Mouse (Mus musculus) CH12.LX (cell line): ENCODE results near the gene Usp12. TPM values are rescaled to one million over a fixed set of nuclear protein-coding genes. Genes with fewer than 3 reads are reported as not detected.

Experiments used
- DNase-seq: peaks from one replicate; pipeline ENCODE4 v3.0.0-alpha.2; 2013; ENCODE audit errors: extremely low read depth
- H3K27ac ChIP-seq: 2 replicates; pipeline ENCODE4 v1.5.1; 2012; ENCODE audit warnings: low read depth, mild to moderate bottlenecking, control low read depth, moderate library complexity; ENCODE audit not compliant: insufficient read depth
- H3K27me3 ChIP-seq: replicated peaks from 2 replicates; pipeline ENCODE3; 2012; ENCODE audit warnings: inconsistent platforms
- H3K36me3 ChIP-seq, 2 experiments: replicated peaks in 1 of 2; 2 replicates each; pipeline versions ENCODE3 to v1.6.1; 2012; ENCODE audit warnings: inconsistent platforms in 1 of 2, low read length in 1 of 2, mild to moderate bottlenecking in 1 of 2, mixed read lengths in 1 of 2, moderate library complexity in 1 of 2; ENCODE audit not compliant: control insufficient read depth in 1 of 2, insufficient read depth in 1 of 2
- H3K4me1 ChIP-seq, 2 experiments: 2 replicates each; pipeline ENCODE4 v1.6.1; 2012; ENCODE audit warnings: inconsistent platforms in 1 of 2, moderate library complexity in 1 of 2; ENCODE audit not compliant: insufficient read depth in 2 of 2, control insufficient read depth in 1 of 2
- H3K4me2 ChIP-seq: 2 replicates; pipeline ENCODE4 v1.6.1; 2012; ENCODE audit warnings: low read depth, mild to moderate bottlenecking, control low read depth; ENCODE audit not compliant: poor library complexity, insufficient read depth, severe bottlenecking
- H3K4me3 ChIP-seq, 3 experiments: fragments of 150-350 bp in 1 of 3; sonication (generic) in 1 of 3; replicated peaks in 1 of 3; 2 replicates each; pipeline versions ENCODE3 to v1.5.1; 2011 to 2012; ENCODE audit warnings: low read depth in 2 of 3, low read length in 2 of 3, mild to moderate bottlenecking in 2 of 3, moderate library complexity in 2 of 3, control low read depth in 1 of 3, improper control_type of control experiment in 1 of 3, inconsistent platforms in 1 of 3, mixed read lengths in 1 of 3; ENCODE audit not compliant: poor library complexity in 1 of 3
- H3K79me2 ChIP-seq: replicated peaks from 2 replicates; pipeline ENCODE4 v1.6.1; 2012; ENCODE audit warnings: mild to moderate bottlenecking, moderate library complexity; ENCODE audit not compliant: control insufficient read depth, poor library complexity, insufficient read depth, severe bottlenecking; ENCODE audit errors: extremely low read depth
- H3K9ac ChIP-seq: 2 replicates; pipeline ENCODE4 v1.6.1; 2012; ENCODE audit warnings: low read depth, mild to moderate bottlenecking, control low read depth, moderate library complexity; ENCODE audit not compliant: insufficient read depth
- H3K9me3 ChIP-seq: replicated peaks from 2 replicates; pipeline ENCODE3; 2012; ENCODE audit warnings: low read length, inconsistent platforms, mixed read lengths
- CTCF ChIP-seq, 2 experiments: IDR thresholded peaks in 1 of 2; conservative IDR thresholded peaks in 1 of 2; 2 replicates each; pipeline ENCODE4 v1.5.1; 2011 to 2012; ENCODE audit warnings: low read depth in 2 of 2, low read length in 2 of 2, improper control_type of control experiment in 1 of 2, inconsistent platforms in 1 of 2, mild to moderate bottlenecking in 1 of 2, moderate library complexity in 1 of 2
- ELF1 ChIP-seq: IDR thresholded peaks from 2 replicates; pipeline ENCODE4 v1.6.1; 2014; ENCODE audit warnings: low read depth, mild to moderate bottlenecking, inconsistent platforms, low read length, improper control_type of control experiment
- ETS1 ChIP-seq: conservative IDR thresholded peaks from 2 replicates; pipeline ENCODE4 v1.6.1; 2012; ENCODE audit warnings: low read depth, mild to moderate bottlenecking, inconsistent platforms, low read length, improper control_type of control experiment, moderate library complexity
- GABPA ChIP-seq: IDR thresholded peaks from 2 replicates; pipeline ENCODE4 v1.6.1; 2012; ENCODE audit warnings: low read depth, low read length, improper control_type of control experiment, inconsistent platforms; ENCODE audit not compliant: insufficient replicate concordance
- KAT2A ChIP-seq: IDR thresholded peaks from 2 replicates; pipeline ENCODE4 v1.6.1; 2012; ENCODE audit warnings: low read length, improper control_type of control experiment, inconsistent platforms; ENCODE audit not compliant: insufficient replicate concordance
- MAZ ChIP-seq: IDR thresholded peaks from 2 replicates; pipeline ENCODE4 v1.6.1; 2012; ENCODE audit warnings: low read depth, mild to moderate bottlenecking, inconsistent platforms, low read length, improper control_type of control experiment, moderate library complexity
- MEF2A ChIP-seq: IDR thresholded peaks from 2 replicates; pipeline ENCODE4 v1.6.1; 2014; ENCODE audit warnings: low read depth, mild to moderate bottlenecking, inconsistent platforms, low read length, improper control_type of control experiment, borderline replicate concordance
- MYC ChIP-seq: IDR thresholded peaks from 2 replicates; pipeline ENCODE4 v1.6.1; 2011; ENCODE audit warnings: low read depth, mild to moderate bottlenecking, improper control_type of control experiment, low read length
- PAX5 ChIP-seq: IDR thresholded peaks from 2 replicates; pipeline ENCODE4 v1.6.1; 2012; ENCODE audit warnings: low read length, inconsistent platforms, mixed read lengths
- POLR2A ChIP-seq: IDR thresholded peaks from 2 replicates; pipeline ENCODE4 v1.6.1; 2011; ENCODE audit warnings: low read depth, mild to moderate bottlenecking, improper control_type of control experiment, low read length
- POLR2AphosphoS2 ChIP-seq: IDR thresholded peaks from 2 replicates; pipeline ENCODE4 v1.6.1; 2011; ENCODE audit warnings: low read depth, low read length, improper control_type of control experiment
- SMC3 ChIP-seq: IDR thresholded peaks from 2 replicates; pipeline ENCODE4 v1.6.1; 2011; ENCODE audit warnings: low read depth, low read length, improper control_type of control experiment
- TBP ChIP-seq: conservative IDR thresholded peaks from 2 replicates; pipeline ENCODE4 v1.6.1; 2011; ENCODE audit warnings: low read depth, low read length, improper control_type of control experiment
- dilution Hi-C: fragments of 300-500 bp; cut with MboI; formaldehyde crosslinking; loops from 2 replicates; pipeline ENCODE4 v1.14.3; 2020; ENCODE audit warnings: low sequenced_read_pairs; ENCODE audit not compliant: extremely low pct_unique_long_range_greater_than_20kb, extremely low pct_ligation_motif_present
- in situ Hi-C: fragments of 300-500 bp; cut with MboI; formaldehyde crosslinking; loops from 3 replicates; pipeline ENCODE4 v1.14.3; 2019; ENCODE audit warnings: low sequenced_read_pairs, low pct_ligation_motif_present, low pct_unique_long_range_greater_than_20kb, mixed read lengths
- polyA plus RNA-seq: library from polyadenylated mRNA; unstranded; fragments of >175 nt; gene quantifications from 2 replicates; pipeline ENCODE4 v1.2.1, GENCODE M21; 2012; ENCODE audit warnings: low read depth; ENCODE audit not compliant: insufficient read length
- total RNA-seq, 2 experiments: library from RNA; depleted of rRNA; stranded (reverse); fragments of 300-350 nt in 1 of 2; fragments of >200 nt in 1 of 2; gene quantifications; 2 replicates each; pipeline ENCODE4 v1.2.3; 2012 to 2014

Gene Usp12
- total and polyA plus RNA-seq, 3 experiments, result 7.8 to 17.8 (median 10.1) TPM

DNA sequence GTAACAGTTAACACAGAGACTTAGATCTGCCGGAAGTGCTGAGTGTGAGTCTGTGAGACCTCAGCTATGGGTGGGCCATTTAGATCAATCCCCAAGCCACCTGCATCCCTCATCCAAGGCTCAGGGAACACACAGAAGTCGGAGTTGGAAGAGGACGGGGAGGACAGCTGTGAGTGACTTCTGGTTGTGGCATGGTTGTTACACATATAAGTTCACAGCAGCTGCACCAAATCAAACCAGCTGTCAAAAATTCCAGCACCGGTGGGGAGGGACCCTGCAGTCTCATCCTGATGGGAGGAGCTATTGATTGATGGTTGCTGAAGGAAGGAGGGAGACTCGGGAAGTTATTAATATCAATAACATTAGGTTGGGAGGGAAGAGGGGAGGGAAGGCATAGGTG, 99.3 kb downstream of the Usp12 start:
- Histone ChIP-seq H3K9ac (no peak overlapping the region), H3K27me3 (no peaks in the 10 kb centered on the region), H3K79me2 (no peaks in the 10 kb centered on the region), H3K4me1 (peaks cover 5 to 35% of the 10 kb centered on the region in 2 experiments), H3K4me3 (no peak overlapping the region), H3K4me2 (no peak overlapping the region), H3K27ac (no peak overlapping the region), H3K36me3 (no peaks in the 10 kb centered on the region), H3K9me3 (no peaks in the 10 kb centered on the region)
- TF ChIP-seq ETS1 (no peak), PAX5 (no peak)
- in situ Hi-C loops, result loop anchor here (25.0 kb wide), 2 partner anchors 167 to 617 kb away; partner anchors contain the start of genes Cdx2 and Urad
- dilution Hi-C loops, result no loop called here
- DNase-seq, result no peak

DNA sequence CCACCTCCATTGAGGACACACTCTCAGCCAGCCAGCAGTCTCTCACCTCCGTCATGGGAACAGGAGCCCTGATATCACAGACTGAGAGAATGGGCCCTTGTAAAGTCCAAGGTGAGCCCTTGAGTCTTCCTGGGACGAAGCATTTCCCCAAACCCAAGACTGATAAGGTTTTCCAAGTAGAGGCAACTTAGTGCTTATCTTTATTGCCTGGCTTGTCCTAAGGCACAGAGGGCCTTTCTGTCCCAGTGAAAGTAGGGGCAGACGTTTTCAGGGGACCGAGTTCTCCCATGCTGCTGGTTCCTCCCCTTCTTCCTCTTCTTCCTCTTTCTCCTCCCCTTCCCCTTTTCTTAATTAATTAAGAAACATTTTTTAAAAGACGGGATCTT, 101.8 kb downstream of the Usp12 start:
- in situ Hi-C loops, result loop anchor here (25.0 kb wide), 2 partner anchors 169 to 619 kb away; partner anchors contain the start of genes Cdx2 and Urad

DNA sequence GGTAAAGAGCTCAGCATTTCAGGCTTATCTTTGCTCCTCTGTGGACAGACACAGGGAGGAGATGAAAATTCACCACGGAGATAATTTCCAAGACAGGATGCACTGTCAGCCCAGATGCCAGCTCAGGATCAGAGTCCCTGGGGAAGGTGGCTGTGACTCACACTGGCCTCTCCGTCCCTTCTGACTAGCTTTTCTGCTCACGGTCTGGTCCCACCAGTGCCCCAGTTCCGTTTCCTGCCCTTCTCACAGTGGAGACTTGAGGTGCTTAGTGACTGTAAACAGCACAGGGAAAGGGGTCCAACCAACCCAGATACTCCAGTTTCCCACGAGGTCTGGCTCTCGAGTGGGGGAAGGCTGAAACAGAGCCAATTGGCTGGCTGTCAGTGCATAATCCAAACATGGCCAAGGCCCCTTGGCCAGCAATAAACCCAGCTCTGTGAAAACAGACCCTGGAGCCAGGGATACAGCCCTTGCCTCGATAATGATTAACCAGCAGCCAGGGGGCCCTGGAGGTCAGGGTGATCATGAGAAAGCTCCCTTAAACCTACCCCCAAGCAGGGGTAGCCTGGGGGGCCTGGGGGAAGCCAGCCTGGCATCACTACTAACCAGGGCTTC, 102.3 kb downstream of the Usp12 start:
- H3K27me3 ChIP-seq, result no peaks in the 10 kb centered on the region
- in situ Hi-C loops, result loop anchor here (25.0 kb wide), 2 partner anchors 170 to 620 kb away; partner anchors contain the start of genes Cdx2 and Urad
- TF ChIP-seq CTCF (conservative IDR thresholded peaks at IDR 0.05 in 1 of 2, IDR thresholded peaks at IDR 0.05 in 1 of 2; ENCODE audit: low read depth in 2 of 2, low read length in 2 of 2) (no peak), ELF1 (no peak), MYC (no peak), MEF2A (no peak), MAZ (no peak), POLR2A (no peak), POLR2AphosphoS2 (no peak), GABPA (no peak), TBP (no peak)
- TF ChIP-seq, all 38 proteins: peak for 0
- H3K4me2 ChIP-seq, result no peak overlapping the region
- H3K36me3 ChIP-seq, result no peaks in the 10 kb centered on the region
- H3K4me3 ChIP-seq, result no peak overlapping the region
- no peak overlapping the region for H3K9ac ChIP-seq
- peaks cover 13 to 43% of the 10 kb centered on the region in 2 experiments for H3K4me1 ChIP-seq
- H3K27ac ChIP-seq, result no peak overlapping the region
- dilution Hi-C loops, result no loop called here
- no peaks in the 10 kb centered on the region for H3K9me3 ChIP-seq
- no peak for DNase-seq
- H3K79me2 ChIP-seq, result no peaks in the 10 kb centered on the region

More for the DNA sequence above, 101.8 kb downstream of the Usp12 start:
- Histone ChIP-seq H3K4me2 (no peak overlapping the region), H3K79me2 (no peaks in the 10 kb centered on the region), H3K27ac (no peak overlapping the region), H3K4me3 (no peak overlapping the region), H3K4me1 (peaks cover 12 to 41% of the 10 kb centered on the region in 2 experiments), H3K9ac (no peak overlapping the region), H3K36me3 (no peaks in the 10 kb centered on the region), H3K9me3 (no peaks in the 10 kb centered on the region), H3K27me3 (no peaks in the 10 kb centered on the region)
- dilution Hi-C loops, result no loop called here
- TF ChIP-seq MAZ, result no peak
- no peak for TF ChIP-seq KAT2A
- no peak for TF ChIP-seq SMC3
- DNase-seq, result no peak
